Mouse (Mus musculus) thymus, adult 2 months (tissue): Measurements from ENCODE around the gene Ift122.

Experiments used
- CTCF ChIP-seq: fragments of 200-500 bp; IDR thresholded peaks from 2 replicates; pipeline ENCODE4 v1.5.1; 2012; ENCODE audit warnings: mild to moderate bottlenecking, control low read depth, low read length, moderate library complexity, borderline replicate concordance; ENCODE audit not compliant: control insufficient read depth, poor library complexity, insufficient read depth; ENCODE audit errors: extremely low read depth
- POLR2A ChIP-seq: fragments of 200-500 bp; IDR thresholded peaks from 2 replicates; pipeline ENCODE4 v1.6.1; 2012; ENCODE audit warnings: mild to moderate bottlenecking, low read length, control low read depth, moderate library complexity; ENCODE audit not compliant: control insufficient read depth, poor library complexity, insufficient read depth; ENCODE audit errors: extremely low read depth

DNA sequence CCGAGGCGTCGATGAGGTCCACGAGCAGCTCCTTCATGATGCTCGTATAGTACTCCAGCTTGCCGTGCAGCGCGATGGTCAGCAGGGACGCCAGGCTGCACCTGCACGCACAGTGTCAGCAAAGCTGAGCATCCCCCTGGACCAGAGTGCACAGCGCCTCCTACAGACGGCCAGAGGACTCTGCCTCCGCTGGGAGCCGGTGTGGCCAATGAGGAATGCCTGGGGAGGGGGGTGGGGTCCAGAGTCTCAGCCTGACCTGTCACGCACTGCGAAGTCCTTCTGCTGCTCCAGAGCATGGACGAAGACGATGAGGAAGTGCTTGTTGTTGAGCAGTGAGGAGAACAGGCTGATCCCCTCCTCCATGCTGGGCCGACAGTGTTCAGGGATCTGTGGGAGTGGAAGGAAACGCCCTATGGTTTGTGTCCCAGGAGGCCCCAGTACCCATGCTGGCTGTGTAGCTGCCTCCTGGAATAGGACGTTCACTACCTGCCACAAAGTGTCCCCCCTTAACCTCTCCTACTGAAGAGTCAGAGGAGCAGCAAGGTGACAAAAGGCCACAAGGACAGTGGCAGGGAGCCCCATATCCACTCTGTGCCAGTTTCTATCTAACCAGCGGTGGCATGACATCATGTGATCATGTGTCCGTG lies 109.3 kb downstream of the Ift122 start:
- TF ChIP-seq POLR2A, result no peak
- TF ChIP-seq CTCF, result no peak
